Mouse (Mus musculus): Measurements from ENCODE around the gene Fbxw10. TPM values are rescaled to one million over a fixed set of nuclear protein-coding genes. Genes with fewer than 3 reads are reported as not detected.
A peak's percentile ranks its signal among the peaks of the same experiment; 100 is the strongest.

Gene Fbxw10
- polyA plus RNA-seq, 1 experiment from 2014 or later: 0.17 TPM

- WGBS (ENCODE audit: insufficient replicate concordance): 22% methylated on average over 9 of the region's 9 CpGs
- Histone ChIP-seq H3K27ac (no peak overlapping the region), H3K27me3 (replicated peaks) (no peaks in the 10 kb centered on the region), H3K9ac (peak overlapping the region; percentile 51; the same call in 1 of the 2 replicates), H3K4me2 (peak overlapping the region; percentile 94), H3K4me1 (peaks cover 23% of the 10 kb centered on the region), H3K4me3 (peak overlapping the region; percentile 78), H3K9me3 (replicated peaks) (no peaks in the 10 kb centered on the region), H3K36me3 (peaks cover 11% of the 10 kb centered on the region)
- no peak for ATAC-seq
These were observed 31.9 kb downstream of the Fbxw10 start for GRCm38 (mm10) chr11:62878728-62879127.

- Histone ChIP-seq H3K27ac (peak within 1 kb of the TSS; percentile 82), H3K36me3 (peaks cover 18% of the 10 kb centered on the region), H3K27me3 (replicated peaks) (no peaks in the 10 kb centered on the region), H3K4me1 (peaks cover 28% of the 10 kb centered on the region), H3K4me2 (peak within 1 kb of the TSS; percentile 94), H3K9ac (peak within 1 kb of the TSS; percentile 81), H3K4me3 (peak within 1 kb of the TSS; percentile 78), H3K9me3 (replicated peaks) (no peaks in the 10 kb centered on the region)
- ATAC-seq: peak; percentile 94
- 1% methylated on average over 55 of the region's 55 CpGs for WGBS (ENCODE audit: insufficient replicate concordance)
These were observed 32.6 kb downstream of the Fbxw10 start, which contains the start of gene Tvp23b for GRCm38 (mm10) chr11:62879220-62880048. Tvp23b (plus strand) TSS chr11:62879455.

GRCm38 (mm10) chr11:62883407-62883806 is 36.5 kb downstream of the Fbxw10 start:
- WGBS (ENCODE audit: insufficient replicate concordance): 33% methylated on average over 8 of the region's 8 CpGs

GRCm38 (mm10) chr11:62885323-62885722 is 38.5 kb downstream of the Fbxw10 start:
- peaks cover 30% of the 10 kb centered on the region for H3K4me1 ChIP-seq
- H3K27me3 ChIP-seq (replicated peaks): no peaks in the 10 kb centered on the region
- no peak overlapping the region for H3K9ac ChIP-seq
- H3K36me3 ChIP-seq: peaks cover 69% of the 10 kb centered on the region
- 76% methylated on average over 5 of the region's 5 CpGs for WGBS (ENCODE audit: insufficient replicate concordance)
- H3K4me3 ChIP-seq: no peak overlapping the region
- H3K27ac ChIP-seq: no peak overlapping the region
- H3K9me3 ChIP-seq (replicated peaks): no peaks in the 10 kb centered on the region
- H3K4me2 ChIP-seq: no peak overlapping the region
- no peak for ATAC-seq

More at GRCm38 (mm10) chr11:62883407-62883806, 36.5 kb downstream of the Fbxw10 start:
- no peak for ATAC-seq
- H3K4me1 ChIP-seq: peaks cover 28% of the 10 kb centered on the region
- H3K4me3 ChIP-seq: no peak overlapping the region
- H3K9me3 ChIP-seq (replicated peaks): no peaks in the 10 kb centered on the region
- H3K9ac ChIP-seq: no peak overlapping the region
- peak overlapping the region; percentile 36 for H3K4me2 ChIP-seq
- H3K36me3 ChIP-seq: peaks cover 53% of the 10 kb centered on the region
- H3K27ac ChIP-seq: no peak overlapping the region
- H3K27me3 ChIP-seq (replicated peaks): no peaks in the 10 kb centered on the region

GRCm38 (mm10) chr11:62890796-62891195 is 43.9 kb downstream of the Fbxw10 start:
- Histone ChIP-seq H3K9me3 (replicated peaks) (no peaks in the 10 kb centered on the region), H3K4me2 (no peak overlapping the region), H3K36me3 (peaks cover 75% of the 10 kb centered on the region), H3K27me3 (replicated peaks) (no peaks in the 10 kb centered on the region), H3K4me1 (peaks cover 11% of the 10 kb centered on the region; the same call in 1 of the 2 replicates), H3K9ac (no peak overlapping the region), H3K4me3 (no peak overlapping the region), H3K27ac (no peak overlapping the region)
- 91% methylated on average over 4 of the region's 4 CpGs for WGBS (ENCODE audit: insufficient replicate concordance)
- no peak for ATAC-seq

- Histone ChIP-seq H3K27ac (no peak overlapping the region), H3K4me2 (no peak overlapping the region), H3K27me3 (replicated peaks) (no peaks in the 10 kb centered on the region), H3K4me1 (peaks cover 11% of the 10 kb centered on the region; the same call in 1 of the 2 replicates), H3K9ac (no peak overlapping the region), H3K4me3 (no peak overlapping the region), H3K9me3 (replicated peaks) (no peaks in the 10 kb centered on the region), H3K36me3 (peaks cover 74% of the 10 kb centered on the region)
- ATAC-seq: no peak
- 80% methylated on average over 11 of the region's 11 CpGs for WGBS (ENCODE audit: insufficient replicate concordance)
These were observed 44.9 kb downstream of the Fbxw10 start for GRCm38 (mm10) chr11:62891763-62892162.

- H3K4me3 ChIP-seq: no peak overlapping the region
- WGBS (ENCODE audit: insufficient replicate concordance): 29% methylated on average over 12 of the region's 12 CpGs
- no peak overlapping the region for H3K27ac ChIP-seq
- H3K4me2 ChIP-seq: no peak overlapping the region
- no peak overlapping the region for H3K9ac ChIP-seq
- H3K36me3 ChIP-seq: no peaks in the 10 kb centered on the region
- no peaks in the 10 kb centered on the region for H3K4me1 ChIP-seq
- ATAC-seq: no peak
- H3K9me3 ChIP-seq (replicated peaks): no peaks in the 10 kb centered on the region
- no peaks in the 10 kb centered on the region for H3K27me3 ChIP-seq (replicated peaks)
These were observed 54.9 kb downstream of the Fbxw10 start for GRCm38 (mm10) chr11:62901699-62902323.

- H3K4me1 ChIP-seq: no peaks in the 10 kb centered on the region
- WGBS (ENCODE audit: insufficient replicate concordance): 69% methylated on average over 6 of the region's 6 CpGs
- ATAC-seq: no peak
- no peaks in the 10 kb centered on the region for H3K36me3 ChIP-seq
- no peak overlapping the region for H3K9ac ChIP-seq
- H3K9me3 ChIP-seq (replicated peaks): no peaks in the 10 kb centered on the region
- H3K27ac ChIP-seq: no peak overlapping the region
- H3K4me3 ChIP-seq: no peak overlapping the region
- no peaks in the 10 kb centered on the region for H3K27me3 ChIP-seq (replicated peaks)
- no peak overlapping the region for H3K4me2 ChIP-seq
These were observed 57.1 kb downstream of the Fbxw10 start for GRCm38 (mm10) chr11:62903871-62904495.

- Histone ChIP-seq H3K36me3 (no peaks in the 10 kb centered on the region), H3K4me1 (no peaks in the 10 kb centered on the region), H3K4me2 (no peak overlapping the region), H3K4me3 (no peak overlapping the region), H3K27me3 (replicated peaks) (no peaks in the 10 kb centered on the region; the same call in 1 of the 2 replicates), H3K9ac (no peak overlapping the region), H3K27ac (no peak overlapping the region), H3K9me3 (replicated peaks) (no peaks in the 10 kb centered on the region)
- WGBS (ENCODE audit: insufficient replicate concordance): 48% methylated on average over 3 of the region's 3 CpGs
- ATAC-seq: no peak
These were observed 62.9 kb downstream of the Fbxw10 start for GRCm38 (mm10) chr11:62909720-62910306.

- H3K9ac ChIP-seq: no peak overlapping the region
- H3K27ac ChIP-seq: no peak overlapping the region
- no peaks in the 10 kb centered on the region for H3K36me3 ChIP-seq
- H3K9me3 ChIP-seq (replicated peaks): no peaks in the 10 kb centered on the region
- no peak for ATAC-seq
- no peaks in the 10 kb centered on the region for H3K4me1 ChIP-seq
- H3K4me3 ChIP-seq: no peak overlapping the region
- H3K4me2 ChIP-seq: no peak overlapping the region
- WGBS (ENCODE audit: insufficient replicate concordance): 62% methylated on average over 8 of the region's 8 CpGs
- no peaks in the 10 kb centered on the region; the same call in 1 of the 2 replicates for H3K27me3 ChIP-seq (replicated peaks)
These were observed 64.5 kb downstream of the Fbxw10 start for GRCm38 (mm10) chr11:62911362-62911761.

GRCm38 (mm10) chr11:62913141-62913540 is 66.3 kb downstream of the Fbxw10 start:
- no peaks in the 10 kb centered on the region for H3K4me1 ChIP-seq
- H3K36me3 ChIP-seq: no peaks in the 10 kb centered on the region
- no peak overlapping the region for H3K27ac ChIP-seq
- ATAC-seq: no peak
- no peak overlapping the region for H3K4me3 ChIP-seq
- H3K9ac ChIP-seq: no peak overlapping the region
- WGBS (ENCODE audit: insufficient replicate concordance): 67% methylated on average over 2 of the region's 2 CpGs
- no peaks in the 10 kb centered on the region; the same call in 1 of the 2 replicates for H3K27me3 ChIP-seq (replicated peaks)
- no peak overlapping the region for H3K4me2 ChIP-seq
- no peaks in the 10 kb centered on the region for H3K9me3 ChIP-seq (replicated peaks)
